In genomic region chr16:72553713-72554112, GRCm38 (mm10) we compare ENCODE assay signal across 13 mouse cellular contexts.
"Had no signal": no experiment of that assay in that cellular context is flagged by ENCODE, and none has a peak within 500 bp of the region (broad histone marks: within the 10 kb centered on the region; RNA-seq: fewer than 3 reads in every experiment).

No protein-coding gene starts in this region.

- H3K36me3 ChIP-seq: limb, embryonic 13.5 days; midbrain, embryonic 10.5 days; neural tube, embryonic 13.5 days had no signal

- H3K4me1 ChIP-seq: limb, embryonic 13.5 days had no signal

- DNase-seq: kidney, adult 8-10 months; kidney, postnatal 36 days; left cerebral cortex, postnatal 4 days; lung, adult 2 months; lung, postnatal 36 days; thymus, postnatal 4 days had no signal

- ATAC-seq: lung, postnatal 0 days had no signal

- H3K4me2 ChIP-seq: limb, embryonic 13.5 days; neural tube, embryonic 13.5 days had no signal

- H3K4me3 ChIP-seq: limb, embryonic 13.5 days; midbrain, embryonic 10.5 days; neural tube, embryonic 13.5 days had no signal

- H3K9me3 ChIP-seq: limb, embryonic 13.5 days; midbrain, embryonic 10.5 days; neural tube, embryonic 13.5 days had no signal

- H3K27ac ChIP-seq: kidney, postnatal 0 days; limb, embryonic 13.5 days; liver, embryonic 14.5 days; midbrain, embryonic 10.5 days; neural tube, embryonic 13.5 days; stomach, postnatal 0 days had no signal

- H3K27me3 ChIP-seq: limb, embryonic 13.5 days; neural tube, embryonic 13.5 days had no signal

- H3K9ac ChIP-seq: limb, embryonic 13.5 days; liver, embryonic 14.5 days; neural tube, embryonic 13.5 days had no signal
